Mouse (Mus musculus) 416B (cell line): ENCODE measurements around the gene Prkar1b.

ENCODE experiments used
- DNase-seq: peaks from one replicate; pipeline ENCODE4 v3.0.0; 2011; ENCODE audit warnings: low read depth

The Prkar1b gene

GRCm38 (mm10) chr5:139101783-139102182 is 48.0 kb downstream of the Prkar1b start:
- no peak for DNase-seq

GRCm38 (mm10) chr5:139098991-139099972 is 50.5 kb downstream of the Prkar1b start:
- peak; percentile 21 for DNase-seq

GRCm38 (mm10) chr5:139095297-139096110 is 54.3 kb downstream of the Prkar1b start:
- DNase-seq, result no peak

- no peak for DNase-seq
These were observed 56.3 kb downstream of the Prkar1b start for GRCm38 (mm10) chr5:139093534-139093933.

- DNase-seq, result no peak
These were observed 58.1 kb downstream of the Prkar1b start for GRCm38 (mm10) chr5:139091713-139092112.

GRCm38 (mm10) chr5:139090162-139090561 is 59.6 kb downstream of the Prkar1b start:
- DNase-seq, result no peak

- peak; percentile 36 for DNase-seq
These were observed 61.6 kb downstream of the Prkar1b start for GRCm38 (mm10) chr5:139088173-139088572.

GRCm38 (mm10) chr5:139084831-139085519 is 64.8 kb downstream of the Prkar1b start:
- DNase-seq, result peak; percentile 59

GRCm38 (mm10) chr5:139084302-139084701 is 65.5 kb downstream of the Prkar1b start:
- no peak for DNase-seq

- no peak for DNase-seq
These were observed 66.0 kb downstream of the Prkar1b start for GRCm38 (mm10) chr5:139083841-139084240.

- DNase-seq, result peak; percentile 64
These were observed 68.4 kb downstream of the Prkar1b start for GRCm38 (mm10) chr5:139081370-139081769.

- DNase-seq, result no peak
These were observed 71.7 kb downstream of the Prkar1b start for GRCm38 (mm10) chr5:139078156-139078462.

- DNase-seq, result no peak
These were observed 72.3 kb downstream of the Prkar1b start for GRCm38 (mm10) chr5:139077311-139078155.

- DNase-seq, result no peak
These were observed 73.4 kb downstream of the Prkar1b start for GRCm38 (mm10) chr5:139076450-139076849.

GRCm38 (mm10) chr5:139075791-139076190 is 74.0 kb downstream of the Prkar1b start:
- DNase-seq, result no peak

- DNase-seq, result peak; percentile 66
These were observed 74.7 kb downstream of the Prkar1b start for GRCm38 (mm10) chr5:139075125-139075524.

GRCm38 (mm10) chr5:139073977-139074376 is 75.8 kb downstream of the Prkar1b start:
- no peak for DNase-seq

GRCm38 (mm10) chr5:139072866-139073265 is 76.9 kb downstream of the Prkar1b start:
- no peak for DNase-seq

- no peak for DNase-seq
These were observed 82.8 kb downstream of the Prkar1b start for GRCm38 (mm10) chr5:139066861-139067614.

- DNase-seq, result peak; percentile 53
These were observed 85.2 kb downstream of the Prkar1b start for GRCm38 (mm10) chr5:139064611-139065010.

GRCm38 (mm10) chr5:139061680-139062079 is 88.1 kb downstream of the Prkar1b start:
- no peak for DNase-seq
